Mouse (Mus musculus) common myeloid progenitor, adult 5-6 weeks (primary cell): ENCODE measurements around the gene Tec. TPM values are rescaled to one million over a fixed set of nuclear protein-coding genes. Genes with fewer than 3 reads are reported as not detected.
"Not testable (repeated sequence)": the region's sequence is repeated elsewhere in the genome, so short reads cannot be mapped to it uniquely, and the experiment has no call there.

Source experiments
- ATAC-seq: replicated peaks from 2 replicates; pipeline ENCODE4 v1.8.0; 2016; ENCODE audit warnings: low read depth, mild to moderate bottlenecking, moderate TSS enrichment, inconsistent platforms; ENCODE audit not compliant: poor library complexity, severe bottlenecking
- total RNA-seq: library from RNA; stranded (forward); fragments of 200-1000, 187-1606 nt; gene quantifications from 2 replicates; pipeline ENCODE4 v1.2.3, GENCODE M21; 2017

Gene Tec
- total RNA-seq, 1 experiment from 2014 or later = 47.5 TPM

- peak; percentile 46 for ATAC-seq
Observed at GRCm38 (mm10) chr5:72830988-72831610, 37.2 kb downstream of the Tec start.

GRCm38 (mm10) chr5:72829506-72830067 is 38.7 kb downstream of the Tec start:
- ATAC-seq = peak; percentile 67

GRCm38 (mm10) chr5:72828401-72828800 is 39.9 kb downstream of the Tec start:
- ATAC-seq = no peak

GRCm38 (mm10) chr5:72827435-72827834 is 40.8 kb downstream of the Tec start:
- no peak for ATAC-seq

- no peak for ATAC-seq
Observed at GRCm38 (mm10) chr5:72826445-72826844, 41.8 kb downstream of the Tec start.

GRCm38 (mm10) chr5:72820651-72821050 is 47.6 kb downstream of the Tec start:
- ATAC-seq = peak; percentile 18; the same call in 1 of the 2 replicates

GRCm38 (mm10) chr5:72820036-72820640 is 48.1 kb downstream of the Tec start:
- ATAC-seq = no peak

- ATAC-seq = peak; percentile 33; the same call in 1 of the 2 replicates
Observed at GRCm38 (mm10) chr5:72818513-72819180, 49.6 kb downstream of the Tec start.

GRCm38 (mm10) chr5:72817523-72818091 is 50.7 kb downstream of the Tec start:
- peak; percentile 76 for ATAC-seq

- not testable (repeated sequence) for ATAC-seq
Observed at GRCm38 (mm10) chr5:72816960-72817359, 51.3 kb downstream of the Tec start.

- ATAC-seq = no peak
Observed at GRCm38 (mm10) chr5:72816491-72816890, 51.8 kb downstream of the Tec start.

- ATAC-seq = no peak
Observed at GRCm38 (mm10) chr5:72816046-72816445, 52.2 kb downstream of the Tec start.

- ATAC-seq = no peak
Observed at GRCm38 (mm10) chr5:72815361-72815760, 52.9 kb downstream of the Tec start.

- no peak for ATAC-seq
Observed at GRCm38 (mm10) chr5:72814072-72814471, 54.2 kb downstream of the Tec start.

GRCm38 (mm10) chr5:72812908-72813307 is 55.4 kb downstream of the Tec start:
- no peak for ATAC-seq

- ATAC-seq = no peak
Observed at GRCm38 (mm10) chr5:72812328-72812727, 56.0 kb downstream of the Tec start.

- no peak for ATAC-seq
Observed at GRCm38 (mm10) chr5:72811397-72811796, 56.9 kb downstream of the Tec start.

GRCm38 (mm10) chr5:72810990-72811389 is 57.3 kb downstream of the Tec start:
- peak; percentile 53 for ATAC-seq

- ATAC-seq = no peak
Observed at GRCm38 (mm10) chr5:72809480-72809879, 58.8 kb downstream of the Tec start.

GRCm38 (mm10) chr5:72808456-72809111 is 59.7 kb downstream of the Tec start:
- no peak for ATAC-seq
